Mouse (Mus musculus): ENCODE results near the gene Bmp8a.
"Not testable (repeated sequence)": the region's sequence is repeated elsewhere in the genome, so short reads cannot be mapped to it uniquely, and the experiment has no call there.

Gene Bmp8a

GRCm38 (mm10) chr4:123342642-123343470, at the start of gene Bmp8a:
Gene Bmp8a, minus strand, starts transcription at chr4:123343252.
- DNase-seq (ENCODE audit: low spot score): peak; percentile 70

DNA sequence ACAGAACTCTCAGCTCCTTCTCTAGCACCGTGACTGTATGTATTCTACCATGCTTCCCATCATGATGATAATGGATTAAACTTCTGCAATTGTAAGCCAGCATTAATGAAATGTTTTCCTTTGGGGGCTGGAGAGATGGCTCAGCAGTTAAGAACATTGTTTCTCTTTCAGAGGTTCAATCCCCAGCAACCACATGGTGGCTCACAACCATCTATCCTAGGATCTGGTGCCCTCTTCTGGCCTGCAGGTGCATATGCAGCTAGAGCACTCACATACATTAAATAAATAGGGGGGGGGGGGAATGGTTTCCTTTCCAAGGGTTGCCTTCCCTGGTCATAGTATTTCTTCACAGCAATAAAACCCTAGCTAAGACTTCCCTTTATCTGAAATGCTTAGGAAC, 49.1 kb upstream of the Bmp8a start:
- DNase-seq (ENCODE audit: low spot score): no peak

- no peak for DNase-seq (ENCODE audit: low spot score)
These were observed 42.0 kb upstream of the Bmp8a start for GRCm38 (mm10) chr4:123385028-123385427.

GRCm38 (mm10) chr4:123383173-123383572, 40.1 kb upstream of the Bmp8a start:
- no peak for DNase-seq (ENCODE audit: low spot score)

DNA sequence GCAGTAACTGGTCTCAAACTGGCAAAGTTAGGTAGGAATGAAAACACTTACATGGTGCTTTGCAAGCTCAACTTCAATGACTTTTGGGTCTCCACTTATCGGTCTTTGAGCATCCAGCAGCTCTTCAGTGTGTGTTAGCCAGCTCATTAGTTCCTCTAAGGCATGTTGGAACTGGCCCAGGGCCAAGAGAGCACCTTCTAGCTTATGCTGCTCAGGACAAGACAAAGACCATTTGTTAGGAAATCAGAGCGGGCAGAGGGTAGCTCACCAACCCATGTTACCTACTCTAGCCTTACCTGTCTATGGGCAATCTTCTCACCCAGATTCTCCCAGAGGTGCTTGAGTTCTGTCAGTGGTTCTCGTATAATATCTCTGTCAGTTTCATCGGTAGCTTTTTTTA, 39.0 kb upstream of the Bmp8a start:
- DNase-seq (ENCODE audit: low spot score): peak; percentile 8

DNA sequence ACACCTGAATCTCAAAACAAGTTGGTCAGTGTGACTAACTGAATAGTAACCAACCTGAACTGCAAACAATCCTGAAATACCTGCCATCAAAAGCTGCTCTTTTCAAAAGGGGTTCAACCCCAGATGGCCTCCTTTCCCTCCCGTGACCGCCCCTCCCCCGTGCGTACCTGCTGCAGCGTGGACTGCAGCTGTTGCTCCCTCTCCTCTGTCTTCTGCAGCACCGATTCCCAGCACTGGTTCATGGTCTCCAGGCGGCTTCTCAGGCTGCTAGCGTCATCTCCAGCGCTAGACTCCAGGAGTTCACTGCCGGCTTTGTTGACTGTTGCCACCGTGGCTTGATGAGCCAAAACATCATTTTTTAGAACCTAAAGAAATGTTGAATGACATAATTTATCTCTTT, 38.5 kb upstream of the Bmp8a start:
- DNase-seq (ENCODE audit: low spot score): no peak

- DNase-seq (ENCODE audit: low spot score): no peak
These were observed 33.0 kb upstream of the Bmp8a start for GRCm38 (mm10) chr4:123376031-123376430.

DNA sequence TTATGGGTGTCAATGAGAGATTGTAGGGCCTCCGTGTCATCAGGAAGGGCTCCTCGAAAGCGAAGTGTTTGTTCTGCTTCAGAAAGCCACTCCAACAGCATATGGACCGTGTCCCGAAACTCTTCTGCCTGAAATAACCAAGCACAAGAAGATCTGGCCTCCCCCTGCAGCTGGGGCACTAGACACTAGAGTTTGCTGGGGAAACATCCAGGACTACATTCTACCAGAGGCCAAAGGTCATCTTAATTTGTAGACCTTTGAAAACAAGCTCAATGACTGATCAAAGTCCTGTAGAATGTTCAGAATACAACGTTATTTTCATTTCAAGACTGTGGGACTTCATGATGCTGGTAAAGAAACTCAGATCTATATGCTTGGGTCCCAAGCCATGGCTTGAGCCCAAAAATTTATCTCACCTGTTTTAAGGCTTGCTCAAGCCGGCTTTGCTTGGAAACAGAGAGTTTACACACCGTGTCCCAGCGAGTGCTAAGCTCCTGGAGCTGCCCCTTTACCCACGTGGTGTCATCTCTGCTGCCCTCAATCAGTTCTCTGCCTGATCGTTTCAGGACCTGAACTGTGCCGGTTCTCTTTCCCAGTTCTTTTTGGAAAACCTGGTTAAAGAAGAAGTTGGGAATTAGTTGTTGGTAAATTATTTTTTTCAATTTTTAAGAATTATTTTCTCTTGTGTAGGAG, 31.4 kb upstream of the Bmp8a start:
- no peak for DNase-seq (ENCODE audit: low spot score)

- no peak for DNase-seq (ENCODE audit: low spot score)
These were observed 20.5 kb upstream of the Bmp8a start for GRCm38 (mm10) chr4:123363555-123363954.

GRCm38 (mm10) chr4:123360771-123361170, 17.7 kb upstream of the Bmp8a start:
- DNase-seq (ENCODE audit: low spot score): no peak

DNA sequence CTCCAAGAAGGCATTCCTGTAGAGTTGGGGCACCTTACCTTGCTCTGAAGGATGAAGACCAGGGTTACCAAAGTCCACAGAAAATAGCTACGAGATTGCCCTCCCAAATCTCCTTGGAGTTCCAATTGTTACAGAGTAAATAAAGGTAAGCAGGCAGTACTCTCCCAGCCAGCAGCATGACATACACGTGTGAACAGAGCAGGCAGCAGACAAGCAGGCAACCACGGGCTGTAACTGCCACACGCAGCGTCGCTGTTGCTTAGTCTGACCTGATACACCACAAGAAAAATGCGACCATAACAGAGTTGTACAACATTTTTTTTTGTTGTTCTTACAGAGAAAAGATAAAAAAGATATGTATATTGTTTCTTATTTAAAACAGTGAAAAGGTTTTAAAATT, 15.6 kb upstream of the Bmp8a start:
- no peak for DNase-seq (ENCODE audit: low spot score)

DNA sequence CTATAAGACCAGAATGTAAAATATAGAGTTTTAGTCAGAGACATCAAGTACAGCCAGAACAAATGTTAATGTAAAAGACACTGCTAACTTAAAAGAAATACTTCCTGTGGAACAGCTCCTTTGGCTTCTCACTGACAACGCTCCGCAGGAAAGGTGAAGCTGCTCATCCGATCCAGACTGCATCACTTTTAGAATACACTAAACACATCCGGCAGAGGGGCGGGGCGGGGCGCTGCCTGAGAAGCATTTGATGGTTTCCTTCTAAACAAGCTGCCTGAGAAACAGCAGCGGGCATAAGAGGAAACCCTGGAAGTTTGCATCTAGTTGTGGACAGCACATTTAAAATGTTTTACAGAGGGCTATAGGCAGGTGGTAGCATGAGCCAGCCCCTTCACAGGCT, 12.9 kb upstream of the Bmp8a start:
- no peak for DNase-seq (ENCODE audit: low spot score)

- no peak for DNase-seq (ENCODE audit: low spot score)
These were observed 10.3 kb upstream of the Bmp8a start for GRCm38 (mm10) chr4:123353271-123353877.

DNA sequence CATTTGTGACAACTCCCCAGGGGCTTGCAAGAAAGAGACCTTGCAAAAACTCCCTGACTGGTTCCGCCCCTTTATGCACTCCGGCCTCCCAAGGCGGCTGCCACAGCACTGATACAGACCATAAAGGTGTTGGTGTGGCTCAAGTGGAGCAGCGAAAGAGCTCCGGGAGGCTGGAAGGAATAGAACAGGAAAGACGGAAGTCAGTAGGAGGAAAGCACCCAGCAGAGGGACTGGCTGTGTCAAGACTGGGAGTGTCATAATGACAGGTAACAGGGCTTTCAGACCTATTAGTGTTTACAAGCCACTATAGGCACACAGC, 378 bp upstream of the Bmp8a start:
- no peak for DNase-seq (ENCODE audit: low spot score)

- no peak for DNase-seq (ENCODE audit: low spot score)
These were observed 886 bp downstream of the Bmp8a start for GRCm38 (mm10) chr4:123342091-123342641.

- no peak for DNase-seq (ENCODE audit: low spot score)
These were observed 2.8 kb downstream of the Bmp8a start for GRCm38 (mm10) chr4:123340232-123340631.

GRCm38 (mm10) chr4:123337693-123338092, 5.4 kb downstream of the Bmp8a start:
- DNase-seq (ENCODE audit: low spot score): no peak

DNA sequence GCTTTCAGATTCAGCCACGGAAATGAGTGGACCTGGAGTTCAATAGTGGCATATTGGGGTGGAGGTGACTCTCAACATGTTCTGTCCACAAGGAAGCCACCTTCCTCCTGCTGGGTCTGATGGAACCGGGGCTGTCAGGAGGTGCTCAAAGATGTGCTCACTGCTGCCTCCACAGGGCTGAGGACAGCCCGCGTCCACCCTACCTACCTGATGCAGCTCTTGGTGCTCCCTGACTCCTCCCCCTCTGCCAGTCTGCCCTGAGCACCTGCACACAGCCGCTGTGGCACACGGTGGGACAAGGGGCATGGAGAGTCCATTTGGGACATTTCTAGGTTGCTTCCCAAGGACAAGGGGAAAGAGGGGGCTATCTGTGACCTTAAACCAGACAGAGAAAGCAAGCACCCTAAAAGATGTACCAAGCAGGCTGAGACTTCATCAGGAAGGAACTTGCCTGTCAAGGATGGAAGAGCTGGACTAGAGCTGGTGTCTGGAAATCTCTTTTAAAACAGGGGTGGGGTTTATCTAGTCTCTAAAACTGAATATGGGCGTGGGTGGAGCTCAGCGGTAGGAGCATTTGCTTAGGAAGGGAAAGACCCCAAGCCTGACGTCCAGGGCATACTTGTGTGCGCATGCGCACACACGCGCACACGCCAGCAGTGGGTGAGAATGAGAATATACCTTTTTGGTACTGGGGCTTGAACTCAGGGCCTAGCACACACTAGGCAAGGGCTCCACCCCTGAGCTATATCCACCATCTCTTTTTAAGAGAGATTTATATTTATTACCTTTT, 7.1 kb downstream of the Bmp8a start:
- DNase-seq (ENCODE audit: low spot score): no peak

DNA sequence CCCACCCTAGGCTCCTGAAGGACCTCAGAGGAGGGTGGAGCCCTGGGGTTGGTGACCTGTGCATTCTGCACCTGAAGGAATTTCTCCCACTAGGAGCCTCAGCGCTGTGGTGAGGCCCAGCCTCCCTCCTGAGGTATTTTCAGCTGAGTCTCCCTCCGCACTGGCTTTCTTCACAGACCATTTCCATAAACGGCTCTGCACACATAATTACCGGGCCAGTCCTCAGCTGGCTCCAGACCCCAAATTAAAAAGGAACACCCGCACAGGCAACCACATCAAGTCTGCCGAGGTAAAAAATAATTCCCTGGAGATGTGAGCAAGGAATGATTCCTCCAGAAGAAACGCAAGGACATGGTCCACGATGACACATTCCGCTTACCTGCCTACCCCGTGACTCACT, 7.8 kb downstream of the Bmp8a start:
- not testable (repeated sequence) for DNase-seq (ENCODE audit: low spot score)

- no peak for DNase-seq (ENCODE audit: low spot score)
These were observed 8.9 kb downstream of the Bmp8a start for GRCm38 (mm10) chr4:123334177-123334576.

DNA sequence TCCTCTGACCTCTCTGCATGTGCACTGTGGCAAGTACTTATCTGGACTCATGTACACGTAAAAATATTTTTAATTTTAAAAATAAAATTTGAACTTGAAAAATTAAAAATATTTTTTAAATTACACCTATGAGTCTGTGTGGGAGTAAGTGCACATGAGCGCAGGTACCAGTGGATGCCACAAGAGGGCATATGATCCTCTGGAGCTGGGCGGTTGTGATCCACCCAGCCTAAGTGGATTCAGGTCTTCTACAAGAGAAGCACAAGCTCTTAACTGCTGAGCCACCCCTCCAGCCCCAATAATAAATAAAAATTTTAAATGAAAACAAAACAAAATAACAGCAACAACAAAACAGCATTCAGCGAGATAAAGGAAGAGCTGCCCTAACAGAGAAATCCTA, 9.9 kb downstream of the Bmp8a start:
- DNase-seq (ENCODE audit: low spot score): no peak

DNA sequence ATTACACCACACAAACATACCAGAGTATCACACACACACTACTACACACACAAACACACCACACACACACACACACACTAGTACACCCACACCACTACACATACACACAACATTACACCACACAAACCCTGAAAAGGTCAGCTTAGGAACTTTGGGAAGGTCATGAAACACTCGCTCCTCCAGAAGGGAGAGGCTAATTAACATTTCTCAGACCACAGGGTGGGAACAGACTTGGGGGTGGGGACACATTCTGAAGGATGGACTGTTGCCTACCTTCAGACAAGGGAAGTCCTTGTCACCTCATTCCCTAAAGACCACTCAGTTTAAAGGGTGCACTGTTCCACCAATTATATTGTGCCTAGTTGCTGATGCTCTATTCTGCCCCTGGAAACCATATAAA, 11.1 kb downstream of the Bmp8a start:
- DNase-seq (ENCODE audit: low spot score): not testable (repeated sequence)

Measured in urinary bladder, postnatal 14 days (tissue).